Mouse (Mus musculus) layer of hippocampus, adult 8-10 months (tissue): ENCODE data around the gene Fam169b. TPM values are rescaled to one million over a fixed set of nuclear protein-coding genes. Genes with fewer than 3 reads are reported as not detected.
"Not testable (repeated sequence)": the region's sequence is repeated elsewhere in the genome, so short reads cannot be mapped to it uniquely, and the experiment has no call there.

Experiments used
- DNase-seq, 2 experiments: peaks; one replicate each; pipeline ENCODE4 v3.0.0; 2022; ENCODE audit warnings: low spot score in 2 of 2
- total RNA-seq, 4 experiments: library from RNA; stranded (reverse); gene quantifications; 2 replicates each; pipeline ENCODE4 v1.2.4; 2022

Gene Fam169b
- total RNA-seq, 4 experiments from 2014 or later, result 0.36 to 1.3 (median 0.81) TPM

DNA sequence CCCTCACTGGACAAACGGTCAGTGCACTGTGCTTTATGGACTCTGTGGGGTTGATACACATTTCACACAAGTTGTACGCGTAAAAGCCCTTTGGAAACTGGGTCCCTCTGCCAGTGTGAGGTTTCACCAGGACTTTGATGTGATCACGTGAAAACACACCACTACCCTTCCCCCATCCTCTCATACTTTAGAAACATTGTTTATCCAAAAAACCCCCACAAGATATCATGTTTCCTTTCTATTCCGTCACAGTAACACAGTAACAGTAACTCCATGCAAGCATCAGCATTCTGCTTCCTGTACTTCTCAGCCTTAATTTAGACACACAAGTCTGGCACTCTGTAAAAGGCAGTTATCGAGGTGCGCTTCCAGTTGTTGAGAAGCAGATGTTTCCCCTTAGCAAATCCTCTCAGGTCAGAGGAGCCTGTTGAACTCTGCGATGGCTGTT is 12.2 kb downstream of the Fam169b start:
- no peak for DNase-seq

DNA sequence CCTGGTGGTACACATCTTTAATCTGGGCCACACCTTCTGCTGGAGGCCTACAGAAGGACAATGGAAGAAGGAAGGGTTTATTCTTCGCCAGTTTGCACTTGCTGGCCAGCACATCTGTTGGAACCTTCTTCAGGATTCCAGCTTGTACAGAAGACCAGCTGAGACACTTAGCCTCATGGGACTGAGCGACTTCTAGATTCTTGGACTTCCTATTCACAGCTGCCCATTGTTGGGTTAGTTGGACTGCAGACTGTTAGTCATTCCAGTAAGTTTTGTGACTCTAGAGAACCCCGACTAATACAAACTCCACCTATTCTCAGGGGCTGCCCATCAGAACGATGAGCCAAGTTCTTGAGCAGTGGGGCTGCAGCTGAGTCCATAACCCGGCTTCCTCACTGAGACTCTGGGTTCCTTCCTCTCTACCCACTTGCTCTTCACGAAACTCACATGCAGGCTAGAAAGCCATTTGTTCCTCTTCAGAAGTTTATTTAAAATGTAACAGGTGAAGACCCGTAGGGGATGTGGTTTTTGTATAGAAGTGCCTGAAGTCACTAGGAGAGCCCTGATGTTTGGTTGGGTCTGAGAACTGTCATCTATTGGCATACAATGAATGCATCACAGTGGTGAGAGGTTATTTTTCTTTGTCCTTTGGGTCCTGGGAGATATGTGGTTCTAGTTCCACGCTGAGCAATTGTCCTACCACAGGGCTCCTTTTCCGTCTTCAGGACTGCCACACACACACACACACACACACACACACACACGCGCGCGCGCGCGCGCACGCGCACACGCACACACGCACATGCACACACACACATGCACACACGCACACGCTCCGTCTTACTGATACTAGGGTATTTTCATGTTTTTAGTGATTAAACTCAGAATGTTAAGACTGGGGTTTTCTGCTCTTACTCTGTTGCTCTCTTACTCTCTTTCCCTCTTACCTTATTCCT is 13.2 kb downstream of the Fam169b start:
- DNase-seq, result no peak

DNA sequence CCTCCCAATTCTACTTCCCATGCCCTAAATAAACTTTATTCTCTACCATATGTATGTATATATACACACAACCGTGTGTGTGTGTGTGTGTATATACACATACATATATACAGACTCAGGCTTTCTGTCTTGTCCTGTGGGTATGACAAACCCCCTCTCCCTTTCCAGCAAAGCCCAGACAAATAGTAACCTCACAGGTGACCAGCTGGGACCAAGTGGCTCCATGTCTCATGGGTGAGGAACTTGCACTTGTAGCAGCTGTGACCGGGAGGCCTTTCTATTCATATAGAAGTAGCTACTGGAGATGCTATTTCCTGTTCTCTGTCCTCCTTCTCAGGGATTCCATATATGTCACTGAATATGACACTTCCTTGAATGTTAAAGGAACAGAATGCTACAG is 13.9 kb downstream of the Fam169b start:
- no peak for DNase-seq

DNA sequence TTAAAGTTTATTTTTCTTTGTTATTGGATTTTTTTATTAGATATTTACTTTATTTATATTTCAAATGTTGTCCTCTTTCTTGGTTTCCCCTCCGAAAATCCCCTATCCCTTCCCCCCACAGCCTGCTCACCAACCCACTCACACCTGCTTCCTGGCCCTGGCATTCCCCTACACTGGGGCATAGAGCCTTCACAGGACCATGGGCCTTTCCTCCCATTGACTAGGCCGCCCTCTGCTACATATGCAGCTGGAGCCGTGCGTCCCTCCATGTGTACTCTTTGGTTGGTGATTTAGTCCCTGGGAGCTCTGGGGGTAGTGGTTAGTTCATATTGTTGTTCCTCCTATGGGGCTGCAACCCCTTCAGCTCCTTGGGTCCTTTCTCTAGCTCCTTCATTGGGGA is 14.4 kb downstream of the Fam169b start:
- DNase-seq, result not testable (repeated sequence)

DNA sequence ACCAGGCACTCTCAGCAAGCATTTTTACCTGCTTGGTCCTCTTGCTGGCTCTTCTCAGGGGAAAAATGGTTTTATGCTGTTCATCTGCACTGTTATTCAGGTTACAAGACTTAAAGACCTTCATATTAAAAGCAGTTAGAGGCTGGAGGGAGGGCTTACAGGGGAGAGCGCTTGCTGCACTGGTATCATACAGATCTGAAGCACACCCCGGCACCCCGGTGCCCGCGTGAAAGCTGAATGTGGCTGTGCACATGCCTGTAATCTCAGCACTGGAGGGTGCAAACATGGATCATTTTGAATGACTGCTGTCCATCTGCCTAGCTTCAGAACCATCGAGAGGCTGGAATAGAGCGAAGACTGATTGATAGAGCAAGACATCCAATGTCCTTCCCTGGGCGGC is 15.4 kb downstream of the Fam169b start:
- no peak for DNase-seq

DNA sequence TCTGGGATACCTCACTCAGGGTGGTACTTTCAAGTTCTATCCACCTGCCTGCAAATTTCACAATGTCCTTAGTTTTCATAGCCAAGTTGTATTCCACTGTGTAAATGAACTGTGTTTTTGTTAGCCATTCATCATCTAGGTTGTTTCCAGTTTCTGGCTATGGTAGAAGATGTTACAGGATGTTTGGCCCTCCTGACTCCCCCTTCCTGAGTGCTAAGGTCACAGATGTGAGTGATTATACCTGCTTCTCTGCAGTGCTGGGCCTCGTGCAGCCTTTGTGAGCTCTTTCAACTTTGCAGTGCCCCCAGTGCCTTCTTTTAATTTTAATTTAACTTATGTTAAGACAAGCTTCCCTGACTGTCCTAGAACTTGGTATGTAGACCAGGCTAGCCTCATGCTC is 18.0 kb downstream of the Fam169b start:
- no peak for DNase-seq

DNA sequence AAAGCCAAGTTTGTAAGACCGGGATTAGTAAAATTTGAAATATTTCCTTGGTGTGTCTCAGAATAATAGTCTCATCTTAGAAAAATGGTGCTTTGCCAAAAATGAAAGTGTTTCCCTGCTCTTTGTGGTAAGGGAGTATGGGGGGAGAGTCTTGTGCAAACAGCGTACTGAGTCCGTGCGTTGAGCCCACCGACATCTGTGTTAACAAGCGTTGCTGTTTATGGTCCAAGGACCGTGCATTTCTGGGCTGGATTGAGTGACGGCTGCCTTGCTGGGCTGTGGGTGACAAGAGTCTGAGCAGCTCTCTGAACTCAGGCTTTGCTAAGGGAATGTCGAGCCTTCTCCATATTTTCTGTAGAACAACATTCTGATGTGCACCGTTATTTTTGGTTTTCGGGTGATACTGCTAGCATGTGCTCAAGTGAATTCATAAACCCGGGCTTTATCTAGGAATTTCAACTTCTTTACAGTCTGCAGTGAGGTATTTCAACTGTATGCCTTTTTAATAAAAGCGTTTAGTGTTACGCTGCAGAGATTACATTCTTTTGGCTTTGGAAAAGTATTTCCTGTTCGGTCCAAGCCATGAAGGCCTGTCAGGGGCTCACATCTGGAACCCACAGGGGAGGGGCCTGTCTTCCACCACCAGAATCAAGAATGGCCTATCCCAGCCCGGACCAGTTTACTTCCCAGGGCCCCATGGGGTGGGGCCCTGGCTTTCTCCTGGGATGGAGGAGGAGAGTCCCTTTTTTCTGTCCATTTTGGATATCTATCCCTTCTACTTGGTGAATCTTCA is 20.6 kb downstream of the Fam169b start:
- DNase-seq, result no peak

DNA sequence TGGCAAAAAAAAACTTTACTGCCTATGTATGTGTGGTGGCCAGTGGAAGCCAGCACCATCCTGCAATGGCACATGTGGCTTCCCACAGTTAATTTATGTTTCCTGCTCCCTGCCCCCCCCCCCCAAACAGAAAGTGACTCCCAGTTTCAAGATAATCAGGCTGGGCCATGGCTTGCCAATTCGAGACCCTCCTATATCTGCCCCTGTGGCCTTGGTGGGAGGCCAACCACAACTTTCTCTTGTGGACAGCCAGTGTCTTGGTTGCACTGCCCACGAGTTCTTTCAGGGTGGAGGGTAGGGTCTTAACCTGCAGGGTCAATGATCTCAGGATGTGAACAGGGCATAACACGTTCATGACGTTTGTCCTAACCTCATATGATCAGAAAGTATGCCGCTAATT is 22.8 kb downstream of the Fam169b start:
- DNase-seq, result no peak

DNA sequence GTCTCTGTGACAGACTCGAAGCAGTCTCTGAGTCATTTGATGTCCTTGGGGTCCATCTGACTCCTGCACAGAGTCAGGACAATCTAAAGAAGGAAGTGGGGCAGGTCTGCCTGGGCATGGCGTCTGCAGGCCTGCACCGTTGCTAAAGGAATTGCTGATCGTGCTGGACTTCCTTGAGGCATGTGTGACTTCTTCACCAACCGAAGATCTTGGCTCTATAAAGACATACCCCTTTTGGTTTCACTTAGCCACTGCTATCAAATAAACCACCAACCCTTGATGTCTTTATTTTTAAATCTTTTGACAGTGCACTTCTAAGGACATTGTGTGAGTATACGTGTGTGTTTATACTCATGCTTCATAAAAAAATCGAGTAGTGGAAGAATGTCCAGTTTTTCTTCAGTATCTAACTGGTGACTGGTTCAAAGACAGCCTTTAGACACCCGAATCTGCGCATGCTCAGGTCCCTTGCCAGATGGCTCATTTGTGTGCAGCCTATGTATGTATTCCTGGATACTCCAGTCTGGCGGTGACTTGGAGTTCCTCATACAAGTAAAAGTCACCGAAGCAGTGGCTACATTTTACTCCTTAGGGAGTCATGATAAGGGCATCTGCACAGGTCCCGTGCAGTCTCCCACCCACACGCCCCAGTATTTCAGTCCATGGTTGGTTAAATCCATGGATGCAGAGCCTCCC is 24.9 kb downstream of the Fam169b start:
- no peak for DNase-seq

DNA sequence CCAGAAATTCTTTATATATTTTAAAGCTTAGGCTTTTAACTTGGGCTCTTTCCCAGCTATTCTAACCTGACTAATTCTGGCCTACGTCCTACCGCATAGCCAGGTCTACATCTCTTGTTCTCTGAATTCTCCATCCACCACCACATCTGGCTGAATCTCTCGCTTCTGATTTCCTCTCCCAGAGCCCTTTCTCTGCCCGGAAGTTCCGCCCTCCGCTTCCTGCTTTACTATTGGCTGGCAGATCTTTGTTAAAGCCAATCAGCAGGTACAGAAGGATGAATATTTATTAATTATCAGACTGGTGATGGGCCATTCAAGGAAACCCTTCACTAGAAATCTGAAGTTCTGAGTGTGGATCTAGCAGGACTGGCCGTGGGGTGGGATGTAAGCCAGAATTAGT is 27.5 kb downstream of the Fam169b start:
- DNase-seq, result no peak

DNA sequence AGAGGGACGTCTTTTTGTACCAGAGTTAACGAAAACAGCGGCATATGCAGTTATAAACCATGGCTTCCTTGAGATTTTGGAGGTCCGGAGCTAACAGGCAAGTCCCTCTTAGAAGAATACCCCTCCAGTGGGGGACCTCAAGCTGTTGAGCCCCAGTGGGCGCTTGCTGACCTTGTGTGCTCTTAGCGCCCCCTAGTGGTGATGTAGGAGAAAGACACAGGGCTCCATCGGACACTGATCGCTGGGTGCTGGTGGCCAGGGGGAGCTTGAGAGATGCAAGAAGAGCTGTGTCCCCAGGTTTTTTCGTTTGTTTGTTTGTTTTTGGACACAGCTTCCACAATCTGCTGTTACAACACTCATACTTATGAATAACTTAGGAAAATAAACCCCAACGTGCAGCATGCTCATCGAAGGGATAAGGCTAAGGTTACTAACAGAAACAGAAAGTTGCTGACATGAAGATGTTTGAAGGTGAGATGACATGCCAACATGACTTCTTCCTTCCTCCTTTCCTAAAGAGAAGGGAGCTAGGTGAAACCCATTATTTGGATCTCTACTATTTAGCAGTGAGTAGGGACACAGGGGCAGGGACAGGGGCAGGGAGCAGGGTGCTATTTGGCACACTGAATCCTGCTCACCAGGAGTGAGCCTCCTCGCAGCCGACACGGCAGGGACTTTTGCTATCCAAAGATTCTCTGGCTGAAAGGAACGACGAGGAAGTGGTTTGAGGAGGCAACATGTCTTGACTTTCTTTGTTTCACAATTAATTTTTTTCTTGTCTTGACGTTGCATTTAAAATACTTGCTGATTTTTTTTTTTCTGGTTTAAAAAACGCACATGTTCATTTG is 29.2 kb downstream of the Fam169b start:
- peak; percentile 44 to 60 for DNase-seq

DNA sequence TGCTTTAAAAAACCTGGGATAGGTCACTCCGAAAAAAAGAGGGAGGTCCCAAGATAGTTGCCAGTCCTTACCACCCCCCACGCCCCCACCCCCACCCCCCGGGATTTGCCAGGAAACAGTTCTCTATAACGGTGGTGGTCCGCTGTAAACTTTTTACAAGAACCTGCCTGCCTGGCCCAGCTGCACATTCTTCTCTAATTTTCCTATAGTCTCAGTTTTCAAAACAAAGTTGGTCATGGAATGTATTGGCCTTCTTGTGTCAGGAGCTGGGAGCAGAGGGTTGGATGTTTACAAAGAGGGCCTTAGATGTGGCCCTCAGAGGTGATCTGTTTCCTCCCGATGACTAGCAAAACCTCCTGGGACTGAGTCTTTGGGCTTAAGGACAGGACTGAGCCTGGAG is 30.0 kb downstream of the Fam169b start:
- DNase-seq, result no peak

DNA sequence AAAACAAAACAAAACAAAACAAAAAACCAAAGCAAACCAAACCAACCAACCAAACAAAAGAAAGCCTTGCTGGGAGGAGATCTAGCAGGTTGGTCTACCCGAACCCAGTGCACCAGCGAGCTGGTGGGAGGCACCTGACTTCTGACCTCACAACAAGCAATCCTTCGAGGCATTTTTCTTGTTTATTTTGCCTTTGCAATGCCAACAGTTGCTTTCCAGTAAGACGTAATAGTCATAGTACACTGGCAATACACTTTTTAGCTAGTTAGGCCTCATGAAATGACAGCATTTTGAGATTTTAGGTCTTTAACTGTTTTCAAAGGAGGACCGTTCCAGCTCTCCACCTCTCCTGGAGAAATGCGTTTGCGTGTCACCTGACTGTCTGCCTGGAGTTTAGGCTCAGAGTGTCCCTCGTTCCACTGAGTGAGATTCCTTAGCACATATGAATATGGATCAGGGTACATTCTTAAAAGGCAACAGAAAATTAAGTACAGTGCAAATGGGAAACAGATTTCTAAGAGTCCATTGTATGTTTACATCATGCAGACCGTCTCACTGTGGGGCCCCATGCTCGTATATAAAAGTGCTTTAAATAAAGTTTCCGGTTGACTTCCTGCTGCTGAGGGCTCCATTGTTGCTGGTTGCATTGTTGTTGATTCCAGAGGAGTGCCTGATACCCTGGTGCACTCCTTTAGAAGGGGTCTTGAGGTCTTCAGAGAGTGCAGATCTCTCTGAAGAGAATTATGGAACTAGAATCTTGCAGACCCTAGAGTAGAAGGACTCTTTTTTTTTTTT is 32.3 kb downstream of the Fam169b start:
- DNase-seq, result no peak

DNA sequence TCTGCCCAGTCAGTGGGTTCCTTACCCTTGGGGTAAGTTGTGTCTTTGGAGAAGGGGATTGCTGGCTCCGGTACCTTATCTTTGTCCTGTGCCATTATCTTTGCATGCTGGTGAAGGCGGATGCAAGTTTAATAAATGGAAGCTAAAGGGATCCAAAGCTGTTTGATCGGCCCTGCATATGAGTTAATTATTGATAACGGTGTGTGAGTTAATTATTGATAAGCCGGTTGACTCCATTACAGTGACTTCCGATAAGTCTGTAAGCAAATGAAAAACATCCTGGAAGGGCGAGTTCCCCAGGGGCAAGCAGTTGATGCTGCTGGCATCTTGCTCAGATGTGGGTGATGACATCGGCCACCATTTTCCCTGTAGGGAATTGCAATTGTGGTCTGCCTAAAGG is 33.1 kb downstream of the Fam169b start:
- DNase-seq, result no peak

DNA sequence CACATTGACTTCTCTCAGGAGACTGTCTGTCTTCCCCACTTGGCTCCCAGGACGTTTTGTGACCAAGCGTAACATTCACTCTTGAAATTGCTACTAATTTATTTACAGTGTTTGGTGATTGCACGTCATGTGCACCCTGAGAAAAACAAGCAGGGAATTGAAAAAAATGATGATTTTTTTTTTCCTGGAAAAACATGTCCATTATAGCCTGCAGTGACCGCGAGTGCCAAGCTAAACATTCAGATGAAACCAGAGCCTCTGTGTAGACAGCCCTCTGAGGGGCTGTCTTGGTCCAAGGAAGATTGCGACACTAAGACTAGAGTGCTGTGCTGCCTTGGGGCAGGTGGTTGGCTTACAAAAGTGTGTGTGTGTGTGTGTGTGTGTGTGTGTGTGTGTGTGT is 37.8 kb downstream of the Fam169b start:
- no peak for DNase-seq

DNA sequence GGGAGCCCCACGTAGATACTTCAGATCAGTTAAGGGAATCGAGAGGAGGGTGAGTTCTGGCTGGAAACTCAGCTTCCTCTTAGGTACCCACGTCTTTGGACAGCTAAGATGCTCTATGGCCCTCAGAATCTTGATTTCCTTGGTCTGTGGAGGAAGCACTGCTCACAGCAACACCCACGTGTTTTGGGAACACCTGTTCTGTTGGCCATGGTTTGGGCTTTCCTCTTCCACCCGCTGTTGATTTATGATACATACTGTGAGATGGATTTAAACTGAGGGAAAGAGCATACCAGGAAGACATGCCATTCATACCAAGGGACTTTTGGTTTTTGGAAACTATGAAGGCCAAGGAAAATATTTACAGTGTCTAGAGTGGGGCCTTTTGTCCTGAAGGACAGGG is 38.8 kb downstream of the Fam169b start:
- peak in 1 of 2 experiments; percentile 20 for DNase-seq

DNA sequence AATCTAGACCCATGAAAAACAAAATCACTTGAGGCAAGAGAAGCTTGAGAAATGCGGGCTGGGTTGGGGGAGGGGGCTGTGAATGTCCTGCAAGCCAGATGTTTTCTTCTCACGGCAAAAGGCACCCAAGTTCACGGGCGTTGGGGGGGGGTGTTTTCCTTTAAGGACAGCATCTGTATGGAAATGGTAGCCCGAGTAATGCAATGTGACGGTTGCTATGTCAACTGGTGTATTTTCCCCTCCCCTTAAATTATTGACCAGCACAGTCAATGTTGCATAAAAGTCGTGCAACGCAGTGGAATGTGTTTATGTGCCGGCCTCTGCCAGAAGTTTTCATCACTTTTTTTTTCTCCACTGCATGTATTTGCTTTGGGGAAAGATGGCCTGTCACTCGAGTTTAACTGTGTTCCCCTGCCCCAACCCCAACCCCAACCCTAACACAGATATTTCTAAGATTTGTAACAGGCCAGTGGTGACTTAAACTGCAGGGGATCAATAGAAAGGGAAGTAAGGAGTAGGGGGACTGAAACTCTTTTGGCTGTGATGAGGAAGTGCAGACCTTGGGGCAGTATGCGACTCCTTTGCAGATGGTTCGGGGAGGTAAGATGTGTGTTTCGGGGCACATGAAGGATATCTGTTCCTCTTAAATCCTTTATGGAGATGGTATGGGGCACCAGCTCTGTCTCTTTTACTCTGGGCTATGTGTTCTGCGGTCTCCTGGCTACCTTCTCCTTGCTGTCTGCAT is 39.6 kb downstream of the Fam169b start:
- no peak for DNase-seq

DNA sequence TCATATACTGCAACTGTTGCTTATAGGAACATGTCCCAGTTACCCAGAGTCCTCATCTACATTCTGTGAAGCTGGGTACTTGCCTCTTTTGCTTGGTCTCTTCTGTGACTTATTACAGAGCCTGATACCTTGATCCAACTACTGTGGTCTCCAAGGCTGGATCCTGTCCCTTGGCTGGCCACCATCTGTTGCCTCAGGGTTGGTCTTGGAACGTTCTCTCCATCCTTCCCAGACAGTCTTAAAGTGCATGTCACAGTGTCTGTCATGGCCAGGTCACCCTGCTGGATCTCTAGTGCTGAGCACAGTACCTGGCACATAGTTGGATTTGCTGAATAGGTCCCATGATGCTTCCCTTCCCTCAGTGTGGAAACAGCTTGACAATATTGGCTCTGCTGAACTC is 40.6 kb downstream of the Fam169b start:
- no peak for DNase-seq

DNA sequence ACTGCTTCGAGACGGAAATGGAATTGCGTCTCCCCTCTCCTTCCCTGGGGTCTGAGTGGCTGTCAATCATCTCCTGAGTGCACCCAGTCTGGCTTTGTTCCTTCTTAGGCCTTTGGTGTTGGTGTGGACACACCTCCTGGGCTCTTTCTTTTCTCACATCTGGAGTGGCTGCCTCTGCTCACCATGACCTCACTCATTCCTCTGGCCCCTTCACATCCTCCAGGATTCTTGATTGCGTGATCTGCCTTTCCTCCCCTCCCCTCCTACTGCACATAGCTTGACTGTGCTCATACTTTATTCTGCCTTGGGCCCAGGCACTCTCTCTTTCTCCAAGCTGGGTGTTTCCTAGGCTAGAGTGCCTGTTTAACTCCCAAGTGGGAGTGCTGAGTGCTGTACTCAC is 41.4 kb downstream of the Fam169b start:
- DNase-seq, result no peak
